Mouse (Mus musculus): ENCODE data around the gene Dmbt1.

GRCm38 (mm10) chr7:131153044-131153443 is 121.2 kb downstream of the Dmbt1 start:
- TF ChIP-seq CTCF (IDR thresholded peaks at IDR 0.05; ENCODE audit: low read depth, low read length), result no peak
- no peak for TF ChIP-seq EP300 (IDR thresholded peaks at IDR 0.05; ENCODE audit: insufficient read depth, low read depth, low read length)
- TF ChIP-seq POLR2A (IDR thresholded peaks at IDR 0.05; ENCODE audit: insufficient read depth, low read length), result no peak
